Mouse (Mus musculus) lung, postnatal 0 days (tissue): ENCODE data around the gene Bnip1. TPM values are rescaled to one million over a fixed set of nuclear protein-coding genes. Genes with fewer than 3 reads are reported as not detected.
A peak's percentile ranks its signal among the peaks of the same experiment; 100 is the strongest.

Source experiments
- ATAC-seq: fragments of 200-750 bp; cut with Nextera tagmentation; 2 replicates; pipeline ENCODE4 v1.8.0; 2017; ENCODE audit warnings: moderate library complexity
- DNase-seq: peaks from one replicate; pipeline ENCODE4 v3.0.0-alpha.2; 2016; ENCODE audit warnings: low spot score
- H3K27ac ChIP-seq: fragments of 300-500 bp; sonication (generic); 2 replicates; pipeline ENCODE4 v1.5.1; 2014; ENCODE audit warnings: antibody characterized with exemption, mild to moderate bottlenecking, low read length, mixed read lengths
- H3K27me3 ChIP-seq: fragments of 300-500 bp; sonication (generic); replicated peaks from 2 replicates; pipeline ENCODE4 v1.6.1; 2014; ENCODE audit warnings: low read length, mixed read lengths; ENCODE audit not compliant: insufficient read depth
- H3K36me3 ChIP-seq: fragments of 300-500 bp; sonication (generic); 2 replicates; pipeline ENCODE4 v1.6.1; 2014; ENCODE audit warnings: low read length, mixed read lengths; ENCODE audit not compliant: insufficient read depth
- H3K4me1 ChIP-seq: fragments of 300-500 bp; sonication (generic); 2 replicates; pipeline ENCODE4 v1.6.1; 2014; ENCODE audit warnings: antibody characterized with exemption, low read depth, low read length, mixed read lengths; ENCODE audit not compliant: insufficient read depth
- H3K4me2 ChIP-seq: fragments of 300-500 bp; sonication (generic); replicated peaks from 2 replicates; pipeline ENCODE4 v1.6.1; 2014; ENCODE audit warnings: low read depth, mild to moderate bottlenecking, low read length, moderate library complexity, mixed read lengths
- H3K4me3 ChIP-seq: fragments of 300-500 bp; sonication (generic); 2 replicates; pipeline ENCODE4 v1.5.1; 2014; ENCODE audit warnings: low read depth, low read length
- H3K9ac ChIP-seq: fragments of 300-500 bp; sonication (generic); replicated peaks from 2 replicates; pipeline ENCODE4 v1.6.1; 2014; ENCODE audit warnings: low read depth, mild to moderate bottlenecking
- H3K9me3 ChIP-seq: fragments of 300-500 bp; sonication (generic); 2 replicates; pipeline ENCODE4 v1.6.1; 2016; ENCODE audit warnings: low read length, mixed read lengths
- CTCF ChIP-seq: IDR thresholded peaks from 2 replicates; pipeline ENCODE4 v1.5.1; 2016; ENCODE audit warnings: antibody characterized with exemption, mild to moderate bottlenecking
- EP300 ChIP-seq: IDR thresholded peaks from 2 replicates; pipeline ENCODE4 v1.6.1; 2016; ENCODE audit warnings: antibody characterized with exemption, mild to moderate bottlenecking, control low read depth
- WGBS: fragments of 180-500 bp; shearing (Covaris S2); extraction: QIAGEN DNeasy Blood & Tissue Kit; methylation state at CpG from one replicate; pipeline ENCODE4 v1.1.7; 2014; 5-methylcytosine and 5-hydroxymethylcytosine counted together
- polyA plus RNA-seq: library from polyadenylated mRNA; unstranded; fragments of >200 nt; fragmentation: Nextera tagmentation; extraction: Ambion mirVana; gene quantifications from 2 replicates; pipeline ENCODE4 v1.2.1, GENCODE M21; 2015

Bnip1 gene
- polyA plus RNA-seq, 1 experiment from 2014 or later, result 23.7 TPM

DNA sequence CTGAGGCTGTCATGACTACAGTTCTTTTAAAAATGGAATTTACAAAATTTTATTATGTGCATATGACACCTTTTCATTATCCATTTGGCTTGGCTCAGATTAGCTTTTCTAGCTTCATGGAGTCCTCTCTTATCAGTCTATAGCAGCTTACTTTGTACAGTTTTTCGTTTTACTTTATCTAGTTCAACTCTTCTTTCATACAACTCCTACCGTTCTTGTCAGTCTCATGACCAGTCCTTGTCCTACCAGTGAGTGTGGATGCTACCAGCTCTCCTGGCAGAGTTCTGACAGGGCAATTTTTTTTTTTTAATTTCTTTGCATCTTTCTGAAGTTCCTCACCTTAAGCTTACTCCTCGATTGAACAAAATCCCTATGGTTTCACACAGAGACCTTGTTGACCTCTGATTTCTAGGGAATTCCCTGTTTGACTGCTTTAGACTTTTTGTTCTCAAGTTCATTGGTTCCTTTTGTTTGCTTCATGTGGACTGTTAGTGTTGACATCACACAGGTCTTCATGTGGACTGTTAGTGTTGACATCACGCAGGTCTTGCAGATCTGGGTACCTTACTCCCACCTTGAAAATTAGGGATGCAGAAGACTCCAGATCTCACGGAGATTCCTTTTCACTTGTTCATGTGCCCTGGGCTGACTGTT lies 13.6 kb upstream of the Bnip1 start:
- H3K4me2 ChIP-seq, result no peak overlapping the region
- TF ChIP-seq EP300, result no peak
- no peak for TF ChIP-seq CTCF
- H3K4me1 ChIP-seq, result no peaks in the 10 kb centered on the region
- no peak overlapping the region for H3K4me3 ChIP-seq
- 85% methylated on average over 5 of the region's 5 CpGs for WGBS
- H3K36me3 ChIP-seq, result peaks cover 27% of the 10 kb centered on the region
- H3K27ac ChIP-seq, result no peak overlapping the region
- DNase-seq, result no peak
- no peaks in the 10 kb centered on the region for H3K9me3 ChIP-seq
- no peak overlapping the region for H3K9ac ChIP-seq
- H3K27me3 ChIP-seq, result no peaks in the 10 kb centered on the region
- ATAC-seq, result no peak

DNA sequence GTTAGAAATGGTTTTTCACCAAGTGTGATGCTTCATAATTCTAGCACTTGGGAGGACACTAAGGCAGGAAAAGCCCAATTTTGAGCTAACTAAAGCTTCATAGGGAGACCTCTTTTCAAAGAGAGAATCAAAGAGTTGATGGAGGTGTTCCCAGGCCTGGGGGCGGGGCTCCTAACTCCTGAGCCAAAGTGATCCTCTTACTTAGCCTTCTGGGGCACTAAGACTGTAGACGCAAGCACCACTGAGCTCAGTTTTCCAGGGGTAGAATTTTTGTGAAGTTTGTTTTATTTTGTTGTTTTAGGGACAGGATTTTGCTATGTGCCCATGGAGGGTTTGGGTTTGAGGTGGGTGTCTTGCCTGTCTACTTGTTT lies 13.1 kb upstream of the Bnip1 start:
- Histone ChIP-seq H3K27ac (no peak overlapping the region), H3K4me2 (no peak overlapping the region), H3K27me3 (no peaks in the 10 kb centered on the region), H3K4me3 (no peak overlapping the region), H3K9me3 (no peaks in the 10 kb centered on the region), H3K9ac (no peak overlapping the region), H3K4me1 (no peaks in the 10 kb centered on the region), H3K36me3 (peaks cover 24% of the 10 kb centered on the region; the same call in 1 of the 2 replicates)
- ATAC-seq, result no peak
- no peak for TF ChIP-seq EP300
- TF ChIP-seq CTCF, result no peak
- WGBS, result 72% methylated on average over 2 of the region's 2 CpGs
- DNase-seq, result no peak

DNA sequence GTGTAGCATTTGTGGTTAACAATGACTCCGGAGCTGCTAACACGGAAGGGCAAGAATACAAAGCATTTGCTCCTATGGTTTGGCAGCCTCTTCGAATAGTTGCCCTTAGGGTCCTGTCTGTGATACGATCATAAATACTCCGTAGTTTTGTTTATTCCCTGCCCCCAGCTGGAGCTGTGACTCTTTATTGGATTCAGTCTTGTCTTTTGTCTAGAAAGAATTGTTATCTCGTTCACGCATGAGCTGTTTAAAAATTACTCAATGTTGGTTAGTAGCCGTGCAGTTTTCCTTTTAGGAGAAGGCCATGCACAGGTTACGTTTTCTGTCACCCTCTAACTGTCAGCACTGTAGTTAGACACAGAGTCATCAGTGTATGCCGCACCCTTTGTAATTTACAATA lies 4.7 kb upstream of the Bnip1 start:
- H3K27me3 ChIP-seq, result no peaks in the 10 kb centered on the region
- H3K4me2 ChIP-seq, result no peak overlapping the region
- TF ChIP-seq CTCF, result no peak
- TF ChIP-seq EP300, result no peak
- H3K9me3 ChIP-seq, result no peaks in the 10 kb centered on the region
- H3K27ac ChIP-seq, result no peak overlapping the region
- peaks cover 4% of the 10 kb centered on the region; the same call in 1 of the 2 replicates for H3K36me3 ChIP-seq
- no peak overlapping the region for H3K9ac ChIP-seq
- WGBS, result 54% methylated on average over 10 of the region's 10 CpGs
- no peak overlapping the region for H3K4me3 ChIP-seq
- peak; percentile 13 for DNase-seq
- H3K4me1 ChIP-seq, result no peaks in the 10 kb centered on the region
- ATAC-seq, result no peak

DNA sequence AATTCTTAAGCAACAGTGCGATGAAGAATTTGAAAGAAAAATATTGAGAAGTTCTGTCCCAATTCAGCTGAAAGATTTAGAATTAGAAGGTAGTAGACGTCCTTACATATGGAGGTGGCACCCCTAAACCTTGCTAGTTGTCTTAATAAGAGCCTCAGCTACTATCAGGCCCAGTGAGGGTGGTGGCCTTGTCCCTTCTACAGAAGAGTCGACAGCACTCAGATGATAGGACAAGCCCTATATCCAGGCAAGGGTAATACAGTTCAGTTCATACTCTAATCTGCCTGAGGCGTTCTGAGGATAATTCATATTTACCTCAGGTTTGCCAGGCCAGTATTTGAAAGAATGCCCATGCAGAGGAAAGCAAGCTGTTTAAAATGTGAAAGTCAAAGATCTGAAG lies 2.9 kb upstream of the Bnip1 start:
- Histone ChIP-seq H3K4me3 (no peak overlapping the region), H3K9me3 (no peaks in the 10 kb centered on the region), H3K27ac (no peak overlapping the region), H3K36me3 (no peaks in the 10 kb centered on the region), H3K4me2 (no peak overlapping the region), H3K27me3 (no peaks in the 10 kb centered on the region), H3K9ac (no peak overlapping the region), H3K4me1 (peaks cover 5% of the 10 kb centered on the region; the same call in 1 of the 2 replicates)
- no peak for ATAC-seq
- DNase-seq, result no peak
- TF ChIP-seq CTCF (no peak), EP300 (no peak)
- WGBS, result 92% methylated on average over 4 of the region's 4 CpGs

DNA sequence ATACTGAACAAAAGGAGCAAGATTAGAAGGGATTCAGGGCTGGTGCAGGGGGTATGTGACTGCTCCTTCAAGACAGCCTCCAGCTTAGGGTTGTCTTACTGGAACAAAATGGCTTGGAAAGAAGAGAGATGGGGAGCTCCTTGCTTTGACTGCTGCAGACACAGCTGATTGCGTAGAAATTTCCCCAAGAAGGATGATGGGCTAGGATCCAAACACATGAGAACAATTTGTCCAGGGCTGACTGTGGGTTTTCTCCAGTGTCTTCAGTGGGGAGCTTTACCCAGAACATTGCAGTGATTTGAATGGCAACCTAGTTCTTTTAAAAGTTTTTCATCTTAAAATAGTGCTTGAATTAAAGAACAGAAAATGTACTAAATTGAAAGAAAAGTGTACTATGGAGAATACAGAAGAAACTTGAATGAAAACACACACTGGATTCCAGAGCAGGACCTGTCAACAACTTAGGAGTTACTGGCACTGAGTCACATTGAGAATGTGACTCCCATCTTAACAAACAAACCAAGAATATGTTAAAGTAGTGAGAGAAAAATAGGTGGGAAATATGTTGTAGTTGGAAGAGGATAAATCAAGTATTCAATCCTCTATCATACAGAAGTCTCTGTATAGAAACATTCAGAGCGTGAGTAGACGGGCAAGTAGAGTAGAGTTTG lies 2.3 kb upstream of the Bnip1 start:
- no peak for ATAC-seq
- 84% methylated on average over 3 of the region's 3 CpGs for WGBS
- no peaks in the 10 kb centered on the region for H3K27me3 ChIP-seq
- no peak overlapping the region for H3K4me3 ChIP-seq
- H3K9ac ChIP-seq, result no peak overlapping the region
- H3K36me3 ChIP-seq, result no peaks in the 10 kb centered on the region
- no peaks in the 10 kb centered on the region for H3K9me3 ChIP-seq
- peak; percentile 16 for DNase-seq
- no peak overlapping the region for H3K4me2 ChIP-seq
- H3K27ac ChIP-seq, result no peak overlapping the region
- H3K4me1 ChIP-seq, result peaks cover 5% of the 10 kb centered on the region; the same call in 1 of the 2 replicates
- no peak for TF ChIP-seq EP300
- TF ChIP-seq CTCF, result no peak

- Histone ChIP-seq H3K27me3 (no peaks in the 10 kb centered on the region), H3K4me3 (no peak overlapping the region), H3K4me2 (no peak overlapping the region), H3K9ac (no peak overlapping the region), H3K9me3 (no peaks in the 10 kb centered on the region), H3K4me1 (peaks cover 5% of the 10 kb centered on the region; the same call in 1 of the 2 replicates), H3K27ac (no peak overlapping the region), H3K36me3 (no peaks in the 10 kb centered on the region)
- DNase-seq, result no peak
- no peak for ATAC-seq
- WGBS, result 78% methylated on average over 2 of the region's 2 CpGs
- TF ChIP-seq EP300, result no peak
- TF ChIP-seq CTCF, result no peak
Observed at GRCm38 (mm10) chr17:26779471-26779870, 1.4 kb upstream of the Bnip1 start.
